Mouse (Mus musculus): Measurements from ENCODE around the gene Phlda3.

- TF ChIP-seq POLR2A (IDR thresholded peaks at IDR 0.05; ENCODE audit: low read depth, low read length) (no peak), CTCF (IDR thresholded peaks at IDR 0.05; ENCODE audit: extremely low read depth, insufficient read depth, insufficient read length, insufficient replicate concordance) (no peak)
These were observed 48.6 kb downstream of the Phlda3 start for GRCm38 (mm10) chr1:135814531-135814930.
